Comparison of ENCODE assay signal across 7 mouse cellular contexts in genomic region chr12:22906156-22906555, GRCm38 (mm10).
DNase-seq lines count a peak whose midpoint lies in the region; ATAC-seq lines count a peak whose summit lies in the region.
"Not testable (repeated sequence)": the region's sequence is repeated elsewhere in the genome, so short reads cannot be mapped to it uniquely, and the experiment has no call there.

No protein-coding gene starts in this region.

- H3K4me2 ChIP-seq in forebrain, embryonic 14.5 days (ENCODE audit: low read length): peak overlapping the region; percentile 45
- peak overlapping the region; percentile 37 for H3K4me2 ChIP-seq in hindbrain, embryonic 11.5 days (replicated peaks; ENCODE audit: low read depth, low read length)
- H3K4me2 ChIP-seq in liver, embryonic 13.5 days: peak overlapping the region; percentile 69
- peak overlapping the region; percentile 41 for H3K4me2 ChIP-seq in stomach, embryonic 14.5 days (replicated peaks; ENCODE audit: low read depth, low read length)

- peak overlapping the region; percentile 60 for H3K9ac ChIP-seq in forebrain, embryonic 14.5 days (ENCODE audit: low read length)
- H3K9ac ChIP-seq in hindbrain, embryonic 11.5 days (ENCODE audit: low read depth, low read length): peak overlapping the region; percentile 42
- peak overlapping the region; percentile 26; the same call in 1 of the 2 replicates for H3K9ac ChIP-seq in liver, embryonic 13.5 days
- peak overlapping the region; percentile 30; the same call in 1 of the 2 replicates for H3K9ac ChIP-seq in stomach, embryonic 14.5 days (replicated peaks; ENCODE audit: low read depth, low read length)

- peak overlapping the region; percentile 46 for H3K4me3 ChIP-seq in forebrain, embryonic 14.5 days (ENCODE audit: low read depth, low read length)
- H3K4me3 ChIP-seq in hindbrain, embryonic 11.5 days (ENCODE audit: low read depth, low read length): peak overlapping the region; percentile 51
- peak overlapping the region; percentile 57 for H3K4me3 ChIP-seq in liver, embryonic 13.5 days (replicated peaks)
- H3K4me3 ChIP-seq in stomach, embryonic 14.5 days (ENCODE audit: low read depth, low read length): peak overlapping the region; percentile 44

- H3K27ac ChIP-seq in forebrain, embryonic 14.5 days (ENCODE audit: low read depth, low read length): peak overlapping the region; percentile 5; the same call in 1 of the 2 replicates
- not testable (repeated sequence) for H3K27ac ChIP-seq in hindbrain, embryonic 11.5 days (ENCODE audit: low read depth, low read length); liver, embryonic 13.5 days; stomach, embryonic 14.5 days (ENCODE audit: low read length)

- H3K9me3 ChIP-seq in forebrain, embryonic 14.5 days (replicated peaks; ENCODE audit: control insufficient read depth, low read length); hindbrain, embryonic 11.5 days (ENCODE audit: control insufficient read depth, low read length); liver, embryonic 13.5 days (replicated peaks); stomach, embryonic 14.5 days (ENCODE audit: control insufficient read depth, low read depth, low read length): not testable (repeated sequence)

- peak; percentile 60 to 66 for DNase-seq in adrenal gland, postnatal 36 days
- DNase-seq in forebrain, embryonic 14.5 days (ENCODE audit: low spot score): peak; percentile 50
- peak; percentile 72 for DNase-seq in hindbrain, embryonic 11.5 days (ENCODE audit: low spot score)
- peak; percentile 30 to 50 for DNase-seq in kidney, postnatal 4 days
- DNase-seq in liver, embryonic 13.5 days: not testable (repeated sequence)
- DNase-seq in neural tube, embryonic 10.5 days (ENCODE audit: extremely low spot score, low spot score): peak; percentile 61

- not testable (repeated sequence) for H3K36me3 ChIP-seq in forebrain, embryonic 14.5 days (ENCODE audit: control insufficient read depth, insufficient read depth, low read length); hindbrain, embryonic 11.5 days (ENCODE audit: control insufficient read depth, insufficient read depth, low read length); liver, embryonic 13.5 days; stomach, embryonic 14.5 days (ENCODE audit: control insufficient read depth, insufficient read depth, low read length)

- H3K4me1 ChIP-seq in forebrain, embryonic 14.5 days (ENCODE audit: control insufficient read depth, insufficient read depth, low read length); hindbrain, embryonic 11.5 days (replicated peaks; ENCODE audit: control insufficient read depth, insufficient read depth, low read length); liver, embryonic 13.5 days (replicated peaks); stomach, embryonic 14.5 days (ENCODE audit: control insufficient read depth, insufficient read depth, low read length): not testable (repeated sequence)

- H3K27me3 ChIP-seq in forebrain, embryonic 14.5 days (replicated peaks; ENCODE audit: control insufficient read depth, insufficient read depth, low read length); hindbrain, embryonic 11.5 days (ENCODE audit: control insufficient read depth, insufficient read depth, low read length); liver, embryonic 13.5 days; stomach, embryonic 14.5 days (ENCODE audit: control insufficient read depth, insufficient read depth, low read length): not testable (repeated sequence)

- ATAC-seq in forebrain, embryonic 14.5 days: peak; percentile 52; the same call in 1 of the 2 replicates
- ATAC-seq in hindbrain, embryonic 11.5 days (ENCODE audit: low FRiP score): peak; percentile 76
- ATAC-seq in liver, embryonic 13.5 days (ENCODE audit: low read depth): peak; percentile 59; the same call in 1 of the 2 replicates
- ATAC-seq in stomach, embryonic 14.5 days (ENCODE audit: insufficient number of reproducible peaks, insufficient read depth, low FRiP score, low read depth): peak; percentile 74; the same call in 1 of the 2 replicates

- WGBS in forebrain, embryonic 14.5 days: under 1% methylated on average over 36 of the region's 53 CpGs
- under 1% methylated on average over 47 of the region's 53 CpGs for WGBS in hindbrain, embryonic 11.5 days
- under 1% methylated on average over 46 of the region's 53 CpGs for WGBS in liver, embryonic 13.5 days (ENCODE audit: insufficient replicate concordance)
- 3% methylated on average over 44 of the region's 53 CpGs for WGBS in stomach, embryonic 14.5 days
